ENCODE assay signal across 13 mouse cellular contexts in genomic region chr11:74826151-74826550, GRCm38 (mm10). TPM values are rescaled to one million over a fixed set of nuclear protein-coding genes. Genes with fewer than 3 reads are reported as not detected.
DNase-seq lines count a peak whose midpoint lies in the region; ATAC-seq lines count a peak whose summit lies in the region.
"Had no signal": no experiment of that assay in that cellular context is flagged by ENCODE, and none has a peak within 500 bp of the region (broad histone marks: within the 10 kb centered on the region; RNA-seq: fewer than 3 reads in every experiment).

No protein-coding gene starts in this region.

- H3K36me3 ChIP-seq in liver, embryonic 12.5 days = peaks cover 8% of the 10 kb centered on the region; the same call in 1 of the 2 replicates
- H3K36me3 ChIP-seq in stomach, embryonic 16.5 days (ENCODE audit: control insufficient read depth, insufficient read depth, low read length) = no peaks in the 10 kb centered on the region

- no peak for DNase-seq in liver
- peak; percentile 82 for DNase-seq in adrenal gland, adult 8-10 months
- DNase-seq in kidney, postnatal 10 days = peak; percentile 48
- DNase-seq in left cerebral cortex, postnatal 36 days (ENCODE audit: low spot score in 2 of 2) = no peak
- no peak for DNase-seq in embryo, embryonic 10 days (ENCODE audit: low spot score)
- DNase-seq in heart, postnatal 36 days = no peak
- DNase-seq: cerebellum, adult 11 months; heart, postnatal 14 days; right cerebral cortex, postnatal 25 days; thymus, postnatal 25 days had no signal

- ATAC-seq in liver, embryonic 12.5 days = no peak
- ATAC-seq in stomach, embryonic 16.5 days (ENCODE audit: insufficient read depth, low FRiP score) = no peak

- no peaks in the 10 kb centered on the region for H3K27me3 ChIP-seq in liver, embryonic 12.5 days (replicated peaks)
- H3K27me3 ChIP-seq in stomach, embryonic 16.5 days (ENCODE audit: control insufficient read depth, insufficient read depth, low read length) = no peaks in the 10 kb centered on the region

- no peak overlapping the region for H3K27ac ChIP-seq in liver, embryonic 12.5 days
- no peak overlapping the region for H3K27ac ChIP-seq in stomach, embryonic 16.5 days (ENCODE audit: low read length)
- H3K27ac ChIP-seq: limb, embryonic 13.5 days had no signal

- H3K4me2 ChIP-seq in liver, embryonic 12.5 days = 0 out of 2 replicates have a peak overlapping the region, but pooled peaks have one; percentile 10
- 0 out of 2 replicates have a peak overlapping the region, but pooled peaks have one; percentile 3 for H3K4me2 ChIP-seq in stomach, embryonic 16.5 days (ENCODE audit: low read depth, low read length)
- H3K4me2 ChIP-seq: limb, embryonic 13.5 days had no signal

- H3K9ac ChIP-seq in liver, embryonic 12.5 days = no peak overlapping the region
- H3K9ac ChIP-seq in stomach, embryonic 16.5 days (ENCODE audit: low read length) = peak overlapping the region; percentile 14; the same call in 1 of the 2 replicates
- H3K9ac ChIP-seq: limb, embryonic 13.5 days had no signal

- no peak overlapping the region for H3K4me3 ChIP-seq in liver, embryonic 12.5 days
- no peak overlapping the region for H3K4me3 ChIP-seq in stomach, embryonic 16.5 days (replicated peaks; ENCODE audit: low read length)
- H3K4me3 ChIP-seq: limb, embryonic 13.5 days had no signal

- no peaks in the 10 kb centered on the region for H3K9me3 ChIP-seq in liver, embryonic 12.5 days (replicated peaks)
- H3K9me3 ChIP-seq in stomach, embryonic 16.5 days (replicated peaks; ENCODE audit: control insufficient read depth, low read length) = no peaks in the 10 kb centered on the region
- H3K9me3 ChIP-seq: limb, embryonic 13.5 days had no signal

- H3K4me1 ChIP-seq in liver, embryonic 12.5 days = peaks cover 55% of the 10 kb centered on the region
- H3K4me1 ChIP-seq in stomach, embryonic 16.5 days (ENCODE audit: control insufficient read depth, insufficient read depth, low read length) = peaks cover 14% of the 10 kb centered on the region; the same call in 1 of the 2 replicates

- 43% methylated on average over 7 of the region's 7 CpGs for WGBS in liver, embryonic 12.5 days (ENCODE audit: insufficient replicate concordance)
- WGBS in stomach, embryonic 16.5 days = 54% methylated on average over 7 of the region's 7 CpGs

- intact Hi-C loops in left cerebral cortex, postnatal 36 days (cut with DNase I) = no loop called here
- intact Hi-C loops in heart, postnatal 36 days (cut with DNase I) = loop anchor here (5.0 kb wide), 2 partner anchors 104 to 341 kb away; partner anchors contain the start of genes Hic1 and Pafah1b1

RNA-seq across cellular contexts. Expression of gene Mnt, which starts 4.6 kb away (rescaled TPM):
- 1.9 and 2.0 TPM in 2 replicates for polyA plus RNA-seq in liver, embryonic 12.5 days (2016; fragmentation: Nextera tagmentation; extraction: Ambion mirVana)
- 10 to 100 TPM; 24.4 to 36.0 (median 27.1) TPM for total RNA-seq in adrenal gland, adult 8-10 months (2022)
- polyA plus RNA-seq in stomach, embryonic 16.5 days (2015; fragmentation: Nextera tagmentation; extraction: Ambion mirVana) = 2.5 and 3.2 TPM in 2 replicates
- 10 to 100 TPM; 31.5 to 31.7 TPM for total RNA-seq in left cerebral cortex, postnatal 36 days (2021)
- total RNA-seq in heart, postnatal 36 days (2021) = 10 to 100 TPM; 11.4 to 11.9 TPM

RNA-seq across cellular contexts. Expression of gene Mettl16, which starts 55.5 kb away (rescaled TPM):
- polyA plus RNA-seq in liver, embryonic 12.5 days (2016; fragmentation: Nextera tagmentation; extraction: Ambion mirVana) = 44.3 and 46.6 TPM in 2 replicates
- total RNA-seq in adrenal gland, adult 8-10 months (2022) = 10 to 100 TPM; 31.9 to 36.6 (median 33.9) TPM
- 39.6 and 41.8 TPM in 2 replicates for polyA plus RNA-seq in stomach, embryonic 16.5 days (2015; fragmentation: Nextera tagmentation; extraction: Ambion mirVana)
- total RNA-seq in left cerebral cortex, postnatal 36 days (2021) = 10 to 100 TPM; 19.8 to 26.7 TPM
- total RNA-seq in heart, postnatal 36 days (2021) = 10 to 100 TPM; 13.0 to 13.8 TPM

Comparison
In these comparisons a context has a peak if more than half of its experiments do, and no peak if none do; other contexts are left out.
1. DNase-seq: peak in adrenal gland, adult 8-10 months (single experiment) and kidney, postnatal 10 days (single experiment); none in liver (single experiment), left cerebral cortex, postnatal 36 days (0 of 2), embryo, embryonic 10 days (single experiment) and heart, postnatal 36 days (0 of 2).